ENCODE assay signal across 8 mouse cellular contexts in genomic region chr9:87255696-87256030, GRCm38 (mm10). TPM values are rescaled to one million over a fixed set of nuclear protein-coding genes. Genes with fewer than 3 reads are reported as not detected.
DNase-seq lines count a peak whose midpoint lies in the region; ATAC-seq and TF ChIP-seq lines count a peak whose summit lies in the region.

No protein-coding gene starts in this region.

- no peak overlapping the region for H3K9ac ChIP-seq in lung, postnatal 0 days (replicated peaks; ENCODE audit: low read depth)
- peak overlapping the region; percentile 69 for H3K9ac ChIP-seq in liver, embryonic 11.5 days (ENCODE audit: low read depth, low read length)
- no peak overlapping the region for H3K9ac ChIP-seq in stomach, embryonic 15.5 days

- no peaks in the 10 kb centered on the region for H3K9me3 ChIP-seq in lung, postnatal 0 days (ENCODE audit: low read length)
- H3K9me3 ChIP-seq in liver, embryonic 11.5 days (ENCODE audit: control insufficient read depth, low read length): no peaks in the 10 kb centered on the region
- no peaks in the 10 kb centered on the region for H3K9me3 ChIP-seq in stomach, embryonic 15.5 days

- H3K27me3 ChIP-seq in lung, postnatal 0 days (replicated peaks; ENCODE audit: insufficient read depth, low read length): no peaks in the 10 kb centered on the region
- no peaks in the 10 kb centered on the region for H3K27me3 ChIP-seq in liver, embryonic 11.5 days (replicated peaks; ENCODE audit: control insufficient read depth, insufficient read depth, low read length)
- H3K27me3 ChIP-seq in stomach, embryonic 15.5 days (replicated peaks): no peaks in the 10 kb centered on the region

- no peaks in the 10 kb centered on the region for H3K4me1 ChIP-seq in lung, postnatal 0 days (ENCODE audit: insufficient read depth, low read depth, low read length)
- H3K4me1 ChIP-seq in liver, embryonic 11.5 days (replicated peaks; ENCODE audit: control insufficient read depth, insufficient read depth, low read length): no peaks in the 10 kb centered on the region
- H3K4me1 ChIP-seq in stomach, embryonic 15.5 days: no peaks in the 10 kb centered on the region

- ATAC-seq in lung, postnatal 0 days: peak; percentile 81
- ATAC-seq in erythroid progenitor cell, adult 5-6 weeks (replicated peaks; ENCODE audit: low FRiP score, poor library complexity, severe bottlenecking): peak; percentile 83
- peak; percentile 74 for ATAC-seq in liver, embryonic 11.5 days (replicated peaks; ENCODE audit: low FRiP score)
- peak; percentile 66 for ATAC-seq in stomach, embryonic 15.5 days (ENCODE audit: insufficient read depth, low FRiP score, low read depth)

- no peak for DNase-seq in lung, postnatal 0 days (ENCODE audit: low spot score)
- no peak for DNase-seq in lung, postnatal 10 days
- no peak for DNase-seq in liver, embryonic 11.5 days (ENCODE audit: low spot score)
- no peak for DNase-seq in layer of hippocampus, adult 9-10 months (ENCODE audit: low spot score)
- DNase-seq in thymus, postnatal 4 days: no peak
- no peak for DNase-seq in adrenal gland, postnatal 25 days

- no peak overlapping the region for H3K27ac ChIP-seq in lung, postnatal 0 days (ENCODE audit: low read length)
- H3K27ac ChIP-seq in liver, embryonic 11.5 days (ENCODE audit: low read depth, low read length): no peak overlapping the region; the same call in 1 of the 2 replicates
- 0 out of 2 replicates have a peak overlapping the region, but pooled peaks have one; percentile 78 for H3K27ac ChIP-seq in stomach, embryonic 15.5 days

- H3K36me3 ChIP-seq in lung, postnatal 0 days (ENCODE audit: insufficient read depth, low read length): no peaks in the 10 kb centered on the region
- H3K36me3 ChIP-seq in liver, embryonic 11.5 days (ENCODE audit: control insufficient read depth, insufficient read depth, low read length): no peaks in the 10 kb centered on the region; the same call in 1 of the 2 replicates
- H3K36me3 ChIP-seq in stomach, embryonic 15.5 days: no peaks in the 10 kb centered on the region

- 18% methylated on average over 6 of the region's 6 CpGs for WGBS in lung, postnatal 0 days
- WGBS in liver, embryonic 11.5 days: 24% methylated on average over 6 of the region's 6 CpGs
- 19% methylated on average over 6 of the region's 6 CpGs for WGBS in stomach, embryonic 15.5 days

- TF ChIP-seq EP300 in lung, postnatal 0 days (IDR thresholded peaks at IDR 0.05): no peak

- H3K4me3 ChIP-seq in lung, postnatal 0 days (ENCODE audit: low read depth, low read length): peak overlapping the region; percentile 74
- peak overlapping the region; percentile 69 for H3K4me3 ChIP-seq in liver, embryonic 11.5 days (ENCODE audit: low read depth, low read length)
- H3K4me3 ChIP-seq in stomach, embryonic 15.5 days (replicated peaks): peak overlapping the region; percentile 88

- TF ChIP-seq CTCF in lung, postnatal 0 days (IDR thresholded peaks at IDR 0.05): peak; percentile 71

- peak overlapping the region; percentile 82 for H3K4me2 ChIP-seq in lung, postnatal 0 days (replicated peaks; ENCODE audit: low read depth, low read length)
- peak overlapping the region; percentile 79 for H3K4me2 ChIP-seq in liver, embryonic 11.5 days
- H3K4me2 ChIP-seq in stomach, embryonic 15.5 days: peak overlapping the region; percentile 64

RNA-seq across cellular contexts. Expression of gene Cep162, which starts 0.3 kb away (rescaled TPM):
- polyA plus RNA-seq in lung, postnatal 0 days (2015; fragmentation: Nextera tagmentation; extraction: Ambion mirVana): 3.2 and 4.0 TPM in 2 replicates
- 10.5 and 14.1 TPM in 2 replicates for total RNA-seq in erythroid progenitor cell, adult 5-6 weeks (2015; ENCODE audit: low replicate concordance)
- total RNA-seq in erythroid progenitor cell, adult 5-6 weeks (2017; ENCODE audit: low replicate concordance): 14.3 and 17.1 TPM in 2 replicates
- polyA plus RNA-seq in liver, embryonic 11.5 days (2014; fragmentation: Nextera tagmentation; extraction: Ambion mirVana): 5.6 and 5.8 TPM in 2 replicates
- 5.5 and 6.2 TPM in 2 replicates for polyA plus RNA-seq in stomach, embryonic 15.5 days (2015; fragmentation: Nextera tagmentation; extraction: Ambion mirVana)
- 7.9 and 9.9 TPM in 2 replicates for total RNA-seq in adrenal gland, postnatal 25 days (2021)
